Mouse (Mus musculus) intestine, embryonic 14.5 days (tissue): Measurements from ENCODE around the gene Pif1. TPM values are rescaled to one million over a fixed set of nuclear protein-coding genes. Genes with fewer than 3 reads are reported as not detected.

Source experiments
- ATAC-seq: fragments of 200-750 bp; cut with Nextera tagmentation; replicated peaks from 2 replicates; pipeline ENCODE4 v1.8.0; 2017; ENCODE audit warnings: low read depth, moderate number of reproducible peaks, moderate TSS enrichment, moderate library complexity; ENCODE audit not compliant: low FRiP score, low TSS enrichment
- DNase-seq: peaks from one replicate; pipeline ENCODE4 v3.0.0-alpha.2; 2018; ENCODE audit warnings: low spot score
- H3K27ac ChIP-seq: fragments of 300-500 bp; sonication (generic); 2 replicates; pipeline ENCODE4 v1.5.1; 2014; ENCODE audit warnings: low read depth, mild to moderate bottlenecking, control low read depth
- H3K27me3 ChIP-seq: fragments of 300-500 bp; sonication (generic); replicated peaks from 2 replicates; pipeline ENCODE4 v1.6.1; 2014; ENCODE audit warnings: low read length, control low read depth; ENCODE audit not compliant: control insufficient read depth, insufficient read depth
- H3K36me3 ChIP-seq: fragments of 300-500 bp; sonication (generic); 2 replicates; pipeline ENCODE4 v1.6.1; 2014; ENCODE audit warnings: low read length, control low read depth; ENCODE audit not compliant: control insufficient read depth, insufficient read depth
- H3K4me1 ChIP-seq: fragments of 300-500 bp; sonication (generic); replicated peaks from 2 replicates; pipeline ENCODE4 v1.6.1; 2014; ENCODE audit warnings: low read length, control low read depth, mixed read lengths; ENCODE audit not compliant: control insufficient read depth, insufficient read depth
- H3K4me2 ChIP-seq: fragments of 300-500 bp; sonication (generic); 2 replicates; pipeline ENCODE4 v1.6.1; 2014; ENCODE audit warnings: low read length
- H3K4me3 ChIP-seq: fragments of 300-500 bp; sonication (generic); 2 replicates; pipeline ENCODE4 v1.5.1; 2014; ENCODE audit warnings: low read depth, low read length, control low read depth, mixed read lengths
- H3K9ac ChIP-seq: fragments of 300-500 bp; sonication (generic); 2 replicates; pipeline ENCODE4 v1.6.1; 2014; ENCODE audit warnings: mild to moderate bottlenecking, low read length
- H3K9me3 ChIP-seq: fragments of 300-500 bp; sonication (generic); 2 replicates; pipeline ENCODE4 v1.6.1; 2016; ENCODE audit warnings: low read length, control low read depth; ENCODE audit not compliant: control insufficient read depth
- WGBS: fragments of 180-500 bp; shearing (Covaris S2); extraction: QIAGEN DNeasy Blood & Tissue Kit; methylation state at CpG from one replicate; pipeline ENCODE4 v1.1.7; 2014; 5-methylcytosine and 5-hydroxymethylcytosine counted together
- polyA plus RNA-seq: library from polyadenylated mRNA; unstranded; fragments of >200 nt; fragmentation: Nextera tagmentation; extraction: Ambion mirVana; gene quantifications from 2 replicates; pipeline ENCODE4 v1.2.1, GENCODE M21; 2014

The Pif1 gene
- polyA plus RNA-seq, 1 experiment from 2014 or later = 8.1 TPM

GRCm38 (mm10) chr9:65568787-65569186 is 18.2 kb upstream of the Pif1 start:
- H3K9ac ChIP-seq = no peak overlapping the region
- 87% methylated on average over 6 of the region's 6 CpGs for WGBS
- H3K36me3 ChIP-seq = peaks cover 25% of the 10 kb centered on the region
- no peaks in the 10 kb centered on the region for H3K9me3 ChIP-seq
- no peaks in the 10 kb centered on the region for H3K27me3 ChIP-seq
- no peaks in the 10 kb centered on the region for H3K4me1 ChIP-seq
- no peak overlapping the region for H3K4me3 ChIP-seq
- no peak overlapping the region for H3K27ac ChIP-seq
- ATAC-seq (no peak), DNase-seq (no peak)
- no peak overlapping the region for H3K4me2 ChIP-seq

GRCm38 (mm10) chr9:65569491-65569971 is 17.4 kb upstream of the Pif1 start:
- Histone ChIP-seq H3K4me3 (no peak overlapping the region), H3K4me2 (no peak overlapping the region), H3K27ac (no peak overlapping the region), H3K27me3 (no peaks in the 10 kb centered on the region), H3K9ac (no peak overlapping the region), H3K4me1 (no peaks in the 10 kb centered on the region), H3K36me3 (peaks cover 22% of the 10 kb centered on the region), H3K9me3 (no peaks in the 10 kb centered on the region)
- ATAC-seq = no peak
- WGBS = 56% methylated on average over 6 of the region's 6 CpGs
- DNase-seq = no peak

DNA sequence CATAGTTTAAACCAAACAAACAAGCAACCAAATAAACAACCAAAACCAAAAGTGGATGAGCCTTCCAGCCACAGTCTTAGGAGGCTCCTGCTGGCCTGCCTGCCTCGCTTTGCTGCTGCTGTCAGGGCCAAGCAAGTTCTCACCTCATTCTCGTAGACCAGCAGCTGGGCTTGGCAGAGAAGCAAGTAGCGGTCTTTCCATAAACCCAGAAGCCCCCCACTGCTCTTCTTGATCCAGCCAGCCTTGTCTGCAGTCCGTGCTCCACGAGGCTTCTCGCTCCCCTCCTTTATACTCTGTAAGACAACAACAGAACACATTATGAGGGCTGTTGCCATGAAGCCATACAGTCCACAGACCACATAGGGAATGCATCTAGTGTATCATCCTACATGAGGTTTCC is 14.1 kb upstream of the Pif1 start:
- no peak overlapping the region for H3K4me3 ChIP-seq
- peaks cover 23% of the 10 kb centered on the region for H3K4me1 ChIP-seq
- H3K4me2 ChIP-seq = no peak overlapping the region
- DNase-seq = no peak
- no peaks in the 10 kb centered on the region for H3K9me3 ChIP-seq
- no peak overlapping the region for H3K9ac ChIP-seq
- no peaks in the 10 kb centered on the region for H3K27me3 ChIP-seq
- ATAC-seq = no peak
- H3K27ac ChIP-seq = no peak overlapping the region
- WGBS = 80% methylated on average over 6 of the region's 6 CpGs
- peaks cover 14% of the 10 kb centered on the region for H3K36me3 ChIP-seq

DNA sequence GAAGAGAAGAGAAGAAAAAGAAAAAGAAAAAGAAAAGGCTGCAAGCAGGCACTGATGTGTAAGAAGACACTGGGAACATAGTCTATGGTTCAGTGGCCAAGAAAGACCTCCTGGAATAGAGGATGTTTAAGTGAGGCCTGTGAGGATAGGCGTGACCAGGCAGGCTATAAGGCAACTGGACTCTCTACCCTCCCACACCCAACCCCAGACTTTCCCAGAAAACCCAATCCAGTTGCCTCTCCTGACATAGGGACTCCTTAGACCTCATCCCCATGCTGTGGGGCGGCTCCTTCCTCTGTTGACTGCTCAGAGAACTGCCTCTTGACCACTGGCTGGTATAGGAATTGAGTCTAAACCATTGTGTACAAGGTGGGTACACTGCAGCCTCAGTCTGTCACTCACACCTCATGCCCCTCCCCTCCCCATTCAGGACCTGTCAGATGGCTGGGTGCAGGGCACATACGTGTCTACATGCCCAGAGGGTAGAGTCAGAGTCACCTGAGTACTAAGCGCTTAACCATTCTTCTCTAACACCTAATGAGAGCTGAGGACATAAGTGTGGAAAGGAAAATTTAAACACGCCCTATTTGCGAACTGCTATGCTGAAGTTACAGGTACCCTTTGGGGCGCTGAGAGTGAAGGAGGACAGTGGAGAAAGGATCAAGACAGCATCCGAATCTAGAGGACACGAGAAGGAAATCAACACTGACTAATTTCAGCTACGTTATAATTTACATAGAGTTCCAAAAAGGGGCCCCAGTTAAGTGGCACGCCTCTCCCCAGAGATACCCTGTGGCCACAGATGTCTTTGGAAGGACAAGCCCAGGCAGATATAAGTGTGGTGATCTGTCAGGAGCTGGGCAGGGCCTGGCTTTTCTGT is 12.2 kb upstream of the Pif1 start:
- H3K27ac ChIP-seq = no peak overlapping the region
- ATAC-seq (no peak), DNase-seq (no peak)

DNA sequence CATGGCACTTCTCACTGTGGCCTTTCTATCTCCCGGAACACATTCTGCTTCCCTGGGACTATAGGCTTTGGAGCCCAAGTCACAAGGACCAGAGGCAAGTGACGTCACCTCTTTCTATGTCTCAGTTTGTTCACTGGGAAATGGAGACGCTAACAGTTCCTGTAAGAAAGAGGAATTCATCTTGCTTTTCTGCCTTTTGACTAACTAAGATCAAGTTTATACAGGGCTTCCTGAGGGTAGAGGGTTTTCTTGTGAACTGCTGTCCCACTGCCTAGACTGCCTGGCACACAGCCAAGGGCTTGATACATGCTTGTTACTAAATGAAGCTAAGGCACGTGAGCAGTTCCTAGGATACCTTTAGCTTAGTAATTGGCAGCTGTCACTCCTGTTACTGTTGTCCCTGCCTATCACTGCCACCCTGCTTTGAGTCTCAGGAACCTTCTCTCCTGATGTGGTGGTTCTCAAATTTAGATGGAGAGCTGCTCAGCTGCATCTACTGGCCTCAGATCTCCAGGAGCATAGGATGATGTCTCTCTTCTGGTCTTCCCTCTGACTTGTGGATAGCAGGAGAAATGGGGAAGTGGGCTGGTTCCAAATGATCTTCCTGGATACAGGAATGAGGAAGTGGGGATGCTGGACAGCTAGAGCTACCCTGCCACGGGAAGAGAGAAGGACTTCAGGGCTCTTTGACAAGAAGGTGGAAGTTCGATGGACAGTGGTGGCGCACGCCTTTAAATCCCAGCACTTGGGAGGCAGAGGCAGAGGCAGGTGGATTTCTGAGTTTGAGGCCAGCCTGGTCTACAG is 11.4 kb upstream of the Pif1 start:
- Histone ChIP-seq H3K9me3 (no peaks in the 10 kb centered on the region), H3K4me3 (no peak overlapping the region), H3K27me3 (no peaks in the 10 kb centered on the region), H3K9ac (no peak overlapping the region), H3K36me3 (peaks cover 14% of the 10 kb centered on the region), H3K4me1 (peaks cover 34% of the 10 kb centered on the region), H3K4me2 (no peak overlapping the region), H3K27ac (no peak overlapping the region)
- DNase-seq (no peak), ATAC-seq (no peak)
- 75% methylated on average over 8 of the region's 8 CpGs for WGBS

More for the DNA sequence above, 12.2 kb upstream of the Pif1 start:
- peaks cover 14% of the 10 kb centered on the region for H3K36me3 ChIP-seq
- H3K27me3 ChIP-seq = no peaks in the 10 kb centered on the region
- WGBS = 86% methylated on average over 11 of the region's 11 CpGs
- H3K4me1 ChIP-seq = peaks cover 33% of the 10 kb centered on the region
- H3K9ac ChIP-seq = no peak overlapping the region
- no peak overlapping the region for H3K4me3 ChIP-seq
- H3K4me2 ChIP-seq = no peak overlapping the region
- H3K9me3 ChIP-seq = no peaks in the 10 kb centered on the region

- H3K27ac ChIP-seq = peak overlapping the region; percentile 38; the same call in 1 of the 2 replicates
- no peak overlapping the region for H3K9ac ChIP-seq
- DNase-seq = no peak
- H3K4me1 ChIP-seq = peaks cover 37% of the 10 kb centered on the region
- no peak overlapping the region for H3K4me2 ChIP-seq
- peaks cover 10% of the 10 kb centered on the region; the same call in 1 of the 2 replicates for H3K36me3 ChIP-seq
- ATAC-seq = no peak
- H3K4me3 ChIP-seq = no peak overlapping the region
- H3K9me3 ChIP-seq = no peaks in the 10 kb centered on the region
- WGBS = 56% methylated on average over 7 of the region's 7 CpGs
- no peaks in the 10 kb centered on the region for H3K27me3 ChIP-seq
Measured at GRCm38 (mm10) chr9:65576861-65577510, 10.0 kb upstream of the Pif1 start.

GRCm38 (mm10) chr9:65577511-65578196 is 9.3 kb upstream of the Pif1 start:
- H3K4me1 ChIP-seq = peaks cover 40% of the 10 kb centered on the region
- no peak overlapping the region for H3K4me2 ChIP-seq
- no peaks in the 10 kb centered on the region for H3K27me3 ChIP-seq
- peaks cover 5% of the 10 kb centered on the region; the same call in 1 of the 2 replicates for H3K36me3 ChIP-seq
- no peaks in the 10 kb centered on the region for H3K9me3 ChIP-seq
- 88% methylated on average over 4 of the region's 4 CpGs for WGBS
- no peak overlapping the region for H3K4me3 ChIP-seq
- H3K9ac ChIP-seq = no peak overlapping the region
- DNase-seq (no peak), ATAC-seq (no peak)
- peak overlapping the region; percentile 38; the same call in 1 of the 2 replicates for H3K27ac ChIP-seq

DNA sequence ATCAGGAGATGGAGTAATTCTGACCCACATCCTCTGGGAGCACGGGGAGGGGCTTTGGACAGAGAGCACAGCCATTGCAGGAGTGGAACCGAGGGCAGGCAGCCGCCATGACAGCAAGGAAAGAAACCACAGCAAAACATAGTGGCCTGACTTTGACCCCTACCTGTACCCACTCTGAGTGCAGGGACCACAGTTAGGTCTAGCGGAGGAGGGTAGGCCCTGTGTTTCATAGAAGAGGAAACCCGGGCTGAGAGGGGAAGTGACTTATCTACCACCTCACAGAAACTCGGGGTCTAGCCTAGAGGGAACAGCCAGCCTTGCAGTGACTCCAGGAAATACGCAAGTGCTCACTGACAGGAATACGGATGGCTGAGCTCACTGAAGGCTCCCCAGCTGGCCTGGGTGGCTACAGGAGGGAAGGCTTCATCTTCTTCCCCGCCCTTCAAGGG is 8.1 kb upstream of the Pif1 start:
- Histone ChIP-seq H3K36me3 (no peaks in the 10 kb centered on the region), H3K4me2 (peak overlapping the region; percentile 69), H3K27ac (no peak overlapping the region), H3K4me1 (peaks cover 40% of the 10 kb centered on the region), H3K27me3 (no peaks in the 10 kb centered on the region), H3K9me3 (no peaks in the 10 kb centered on the region), H3K9ac (peak overlapping the region; percentile 7; the same call in 1 of the 2 replicates), H3K4me3 (peak overlapping the region; percentile 47)
- WGBS = 34% methylated on average over 9 of the region's 9 CpGs
- ATAC-seq (no peak), DNase-seq (no peak)
